Mouse (Mus musculus) neural tube, embryonic 15.5 days (tissue): ENCODE data around the gene Lrp1. TPM values are rescaled to one million over a fixed set of nuclear protein-coding genes. Genes with fewer than 3 reads are reported as not detected.

Experiments
- ATAC-seq: fragments of 200-750 bp; cut with Nextera tagmentation; 2 replicates; pipeline ENCODE4 v1.8.0; 2017; ENCODE audit warnings: mild to moderate bottlenecking, moderate TSS enrichment, moderate library complexity; ENCODE audit not compliant: low FRiP score
- H3K27ac ChIP-seq: fragments of 300-500 bp; sonication (generic); replicated peaks from 2 replicates; pipeline ENCODE4 v1.5.1; 2015; ENCODE audit warnings: mild to moderate bottlenecking, inconsistent platforms
- H3K27me3 ChIP-seq: fragments of 300-500 bp; sonication (generic); replicated peaks from 2 replicates; pipeline ENCODE4 v1.6.1; 2015; ENCODE audit warnings: inconsistent platforms
- H3K36me3 ChIP-seq: fragments of 300-500 bp; sonication (generic); 2 replicates; pipeline ENCODE4 v1.6.1; 2015; ENCODE audit warnings: inconsistent platforms
- H3K4me1 ChIP-seq: fragments of 300-500 bp; sonication (generic); 2 replicates; pipeline ENCODE4 v1.6.1; 2015; ENCODE audit warnings: inconsistent platforms
- H3K4me2 ChIP-seq: fragments of 300-500 bp; sonication (generic); 2 replicates; pipeline ENCODE4 v1.6.1; 2015; ENCODE audit warnings: inconsistent platforms, mild to moderate bottlenecking, moderate library complexity
- H3K4me3 ChIP-seq: fragments of 300-500 bp; sonication (generic); replicated peaks from 2 replicates; pipeline ENCODE4 v1.5.1; 2015; ENCODE audit warnings: mild to moderate bottlenecking, inconsistent platforms
- H3K9ac ChIP-seq: fragments of 300-500 bp; sonication (generic); replicated peaks from 2 replicates; pipeline ENCODE4 v1.6.1; 2015; ENCODE audit warnings: mild to moderate bottlenecking, inconsistent platforms
- H3K9me3 ChIP-seq: fragments of 300-500 bp; sonication (generic); replicated peaks from 2 replicates; pipeline ENCODE4 v1.6.1; 2016; ENCODE audit warnings: inconsistent platforms
- WGBS: fragments of 180-500 bp; shearing (Covaris S2); methylation state at CpG from one replicate; pipeline ENCODE4 v1.1.7; 2015; ENCODE audit warnings: mixed read lengths; 5-methylcytosine and 5-hydroxymethylcytosine counted together
- polyA plus RNA-seq: library from polyadenylated mRNA; unstranded; fragments of >200 nt; fragmentation: Nextera tagmentation; extraction: Ambion mirVana; gene quantifications from 2 replicates; pipeline ENCODE4 v1.2.1, GENCODE M21; 2015

Gene Lrp1
- polyA plus RNA-seq, 1 experiment from 2014 or later, result 108 TPM

DNA sequence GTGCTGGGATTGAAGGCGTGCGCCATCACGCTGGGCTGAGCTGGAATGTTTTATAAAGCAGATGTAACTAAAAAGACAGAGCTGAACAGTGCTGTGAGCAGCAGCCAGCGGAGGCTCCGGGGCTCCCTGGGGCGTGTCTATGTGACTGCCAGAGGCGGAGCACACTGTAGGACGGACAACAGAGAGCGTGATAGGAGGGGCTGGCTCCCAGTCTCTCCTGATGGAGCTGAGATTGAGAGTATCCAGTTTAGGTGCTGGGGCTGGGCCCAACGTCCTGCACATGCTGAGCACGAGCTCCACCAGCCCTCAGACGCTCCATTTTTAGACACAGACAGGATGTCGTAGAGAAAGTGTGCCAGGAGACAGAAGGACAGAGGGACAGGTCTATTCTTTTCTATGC is 56.6 kb downstream of the Lrp1 start:
- Histone ChIP-seq H3K4me2 (no peak overlapping the region), H3K9ac (no peak overlapping the region), H3K27ac (no peak overlapping the region), H3K27me3 (no peaks in the 10 kb centered on the region), H3K9me3 (no peaks in the 10 kb centered on the region), H3K36me3 (peaks cover 87% of the 10 kb centered on the region), H3K4me3 (no peak overlapping the region), H3K4me1 (no peaks in the 10 kb centered on the region)
- WGBS, result 51% methylated on average over 13 of the region's 13 CpGs
- ATAC-seq, result no peak

DNA sequence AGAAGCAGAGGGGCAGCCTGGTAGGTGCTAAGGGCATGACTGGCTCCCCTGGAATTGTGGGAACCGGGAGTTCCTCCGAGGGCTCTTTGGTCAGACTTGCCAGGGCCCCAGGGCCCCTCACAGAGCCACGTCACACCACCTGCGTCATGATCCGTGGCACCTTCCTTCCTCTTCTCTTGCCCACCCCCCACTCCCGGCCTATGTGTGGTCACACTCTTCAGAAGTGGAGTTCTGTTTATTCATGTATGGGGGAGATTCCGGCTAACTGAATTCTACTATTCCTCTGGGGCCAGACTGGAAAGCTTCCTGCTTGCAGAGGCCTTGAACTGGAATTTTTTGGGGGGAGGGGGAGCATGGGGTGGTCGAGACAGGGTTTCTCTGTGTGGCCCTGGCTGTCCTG is 57.1 kb downstream of the Lrp1 start:
- Histone ChIP-seq H3K9me3 (no peaks in the 10 kb centered on the region), H3K36me3 (peaks cover 87% of the 10 kb centered on the region), H3K27ac (no peak overlapping the region), H3K9ac (no peak overlapping the region), H3K4me1 (no peaks in the 10 kb centered on the region), H3K4me2 (no peak overlapping the region), H3K4me3 (no peak overlapping the region), H3K27me3 (no peaks in the 10 kb centered on the region)
- ATAC-seq, result no peak
- 85% methylated on average over 8 of the region's 8 CpGs for WGBS

DNA sequence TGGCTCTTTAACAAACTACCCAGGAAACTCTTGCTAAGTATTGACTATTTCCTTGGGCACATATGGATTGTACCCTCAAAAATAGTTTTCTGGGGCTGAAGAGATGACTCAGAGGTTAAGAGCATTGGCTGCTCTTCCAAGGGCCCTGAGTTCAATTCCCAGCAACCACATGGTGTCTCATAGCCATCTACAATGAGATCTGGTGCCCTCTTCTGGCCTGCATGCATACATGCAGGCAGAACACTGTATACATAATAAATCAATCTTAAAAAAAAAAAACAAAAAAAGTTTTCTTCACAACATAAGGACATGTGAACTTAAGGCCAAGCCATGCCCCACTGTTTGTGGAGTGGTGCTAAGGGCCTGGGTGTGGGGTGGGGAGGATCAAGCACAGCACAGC is 59.8 kb downstream of the Lrp1 start:
- Histone ChIP-seq H3K36me3 (peaks cover 90% of the 10 kb centered on the region), H3K4me3 (no peak overlapping the region), H3K4me1 (no peaks in the 10 kb centered on the region), H3K27me3 (no peaks in the 10 kb centered on the region), H3K27ac (no peak overlapping the region), H3K4me2 (no peak overlapping the region), H3K9me3 (no peaks in the 10 kb centered on the region), H3K9ac (no peak overlapping the region)
- no peak for ATAC-seq

DNA sequence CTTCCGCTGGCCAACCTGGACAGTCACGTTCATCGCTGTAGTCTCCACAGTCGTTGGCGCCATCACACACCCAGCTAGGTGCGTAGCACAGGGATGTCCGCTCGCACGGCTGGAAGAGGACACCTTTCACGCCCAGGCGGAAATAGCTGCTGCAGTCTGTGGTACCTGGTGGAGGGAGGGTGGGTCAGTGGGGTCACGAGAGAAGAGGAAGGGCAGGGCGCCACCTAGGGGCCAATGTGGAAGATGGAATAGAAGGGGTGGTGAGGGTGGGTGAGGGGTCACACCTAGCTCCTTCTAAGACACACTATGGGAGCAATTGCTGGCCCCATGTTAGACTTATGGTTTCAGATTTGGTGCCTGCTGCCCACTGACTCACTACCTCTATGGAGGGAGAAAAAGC is 63.6 kb downstream of the Lrp1 start:
- no peak overlapping the region for H3K27ac ChIP-seq
- H3K9me3 ChIP-seq, result no peaks in the 10 kb centered on the region
- WGBS, result 90% methylated on average over 13 of the region's 13 CpGs
- H3K36me3 ChIP-seq, result peaks cover 98% of the 10 kb centered on the region
- no peaks in the 10 kb centered on the region for H3K27me3 ChIP-seq
- H3K9ac ChIP-seq, result no peak overlapping the region
- no peak overlapping the region for H3K4me3 ChIP-seq
- no peaks in the 10 kb centered on the region for H3K4me1 ChIP-seq
- no peak for ATAC-seq
- H3K4me2 ChIP-seq, result no peak overlapping the region

DNA sequence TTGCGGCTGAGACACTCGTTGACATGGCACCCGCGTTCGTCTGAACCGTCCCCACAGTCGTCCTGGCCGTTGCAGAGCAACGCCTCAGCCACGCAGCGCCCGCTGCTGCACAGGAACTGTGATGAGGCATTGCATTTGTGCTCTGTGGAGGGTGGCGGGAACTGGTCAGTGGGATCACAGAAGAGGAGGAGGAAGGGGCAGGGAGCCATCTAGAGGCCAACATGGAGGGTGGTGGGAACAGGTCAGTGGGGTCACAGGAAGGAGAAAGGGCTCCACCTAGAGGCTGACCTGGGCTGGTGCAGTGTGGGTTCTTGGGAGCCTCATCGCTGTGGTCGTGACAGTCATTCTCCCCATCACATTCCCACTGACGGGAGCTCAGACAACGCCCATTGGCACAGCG is 65.2 kb downstream of the Lrp1 start:
- no peak overlapping the region for H3K9ac ChIP-seq
- H3K36me3 ChIP-seq, result peaks cover 98% of the 10 kb centered on the region
- no peaks in the 10 kb centered on the region for H3K9me3 ChIP-seq
- no peaks in the 10 kb centered on the region for H3K4me1 ChIP-seq
- no peak overlapping the region for H3K4me2 ChIP-seq
- H3K27me3 ChIP-seq, result no peaks in the 10 kb centered on the region
- H3K27ac ChIP-seq, result no peak overlapping the region
- H3K4me3 ChIP-seq, result no peak overlapping the region
- 0 out of 2 replicates have a peak, but pooled peaks have one; percentile 11 for ATAC-seq
- WGBS, result 59% methylated on average over 18 of the region's 18 CpGs

DNA sequence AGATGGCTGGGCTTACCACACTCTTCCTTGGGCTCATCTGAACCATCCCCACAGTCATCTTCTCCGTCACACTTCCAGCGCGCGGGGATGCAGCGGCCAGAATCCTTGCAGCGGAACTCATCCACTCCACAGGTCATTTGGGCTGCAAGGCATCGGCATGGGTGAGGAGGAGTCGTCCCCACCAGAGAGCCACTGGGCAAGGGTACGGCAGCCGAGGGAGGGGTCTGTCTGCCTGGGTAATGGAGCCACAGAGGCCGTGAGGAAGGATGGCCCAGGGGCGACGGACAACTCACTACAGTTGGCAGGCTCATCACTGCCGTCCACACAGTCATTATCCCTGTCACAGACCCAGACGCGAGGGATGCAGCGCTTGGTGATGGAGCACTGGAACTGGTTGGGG is 71.1 kb downstream of the Lrp1 start:
- no peak overlapping the region for H3K27ac ChIP-seq
- WGBS, result 83% methylated on average over 17 of the region's 17 CpGs
- H3K4me1 ChIP-seq, result no peaks in the 10 kb centered on the region
- ATAC-seq, result no peak
- no peaks in the 10 kb centered on the region for H3K27me3 ChIP-seq
- H3K9me3 ChIP-seq, result no peaks in the 10 kb centered on the region
- H3K36me3 ChIP-seq, result peaks cover 100% of the 10 kb centered on the region
- no peak overlapping the region for H3K4me2 ChIP-seq
- H3K4me3 ChIP-seq, result no peak overlapping the region
- H3K9ac ChIP-seq, result no peak overlapping the region

DNA sequence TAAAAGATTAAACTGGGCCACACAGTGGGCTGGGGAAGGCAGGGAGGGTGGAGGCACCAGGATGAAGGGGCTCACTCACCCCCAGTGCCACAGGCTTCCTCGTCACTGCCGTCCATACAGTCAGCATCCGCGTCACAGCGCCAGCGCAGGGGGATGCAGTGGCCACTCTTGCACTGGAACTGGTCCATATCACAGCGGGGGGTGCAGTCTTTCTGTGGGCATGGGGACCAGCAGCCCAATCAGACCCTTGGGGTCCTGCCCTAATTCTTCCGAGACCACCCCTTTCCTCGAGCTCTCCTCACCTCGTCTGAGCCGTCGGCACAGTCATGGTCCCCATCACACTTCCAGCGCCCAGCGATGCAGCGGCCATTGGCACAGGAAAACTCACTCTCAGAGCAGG is 72.7 kb downstream of the Lrp1 start:
- no peak for ATAC-seq
- H3K4me1 ChIP-seq, result no peaks in the 10 kb centered on the region
- 0 out of 2 replicates have a peak overlapping the region, but pooled peaks have one; percentile 3 for H3K27ac ChIP-seq
- H3K36me3 ChIP-seq, result peaks cover 100% of the 10 kb centered on the region
- 91% methylated on average over 15 of the region's 15 CpGs for WGBS
- no peak overlapping the region for H3K9ac ChIP-seq
- no peak overlapping the region for H3K4me3 ChIP-seq
- no peak overlapping the region for H3K4me2 ChIP-seq
- H3K9me3 ChIP-seq, result no peaks in the 10 kb centered on the region
- no peaks in the 10 kb centered on the region for H3K27me3 ChIP-seq

DNA sequence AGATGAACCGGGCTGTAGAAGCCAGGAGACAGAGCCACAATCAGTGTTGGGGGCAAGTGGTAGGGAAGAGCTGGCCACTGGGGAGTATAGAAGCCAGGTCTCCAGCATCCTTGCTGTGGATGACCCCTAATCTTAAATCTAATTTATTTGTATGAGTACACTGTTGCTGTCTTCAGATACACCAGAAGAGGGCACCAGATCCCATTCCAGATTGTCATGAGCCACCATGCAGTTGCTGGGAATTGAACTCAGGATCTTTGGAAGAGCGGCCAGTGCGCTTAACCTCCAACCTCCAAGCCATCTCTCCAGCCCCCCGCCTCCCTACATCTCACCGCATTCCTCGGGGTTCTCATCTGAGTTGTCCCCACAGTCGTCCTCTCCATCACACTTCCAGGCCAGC is 74.4 kb downstream of the Lrp1 start:
- H3K4me2 ChIP-seq, result no peak overlapping the region
- H3K27me3 ChIP-seq, result no peaks in the 10 kb centered on the region
- WGBS, result 92% methylated on average over 7 of the region's 7 CpGs
- peaks cover 100% of the 10 kb centered on the region for H3K36me3 ChIP-seq
- 0 out of 2 replicates have a peak, but pooled peaks cover 3% of the 10 kb centered on the region for H3K4me1 ChIP-seq
- H3K9ac ChIP-seq, result no peak overlapping the region
- H3K9me3 ChIP-seq, result no peaks in the 10 kb centered on the region
- H3K4me3 ChIP-seq, result no peak overlapping the region
- H3K27ac ChIP-seq, result no peak overlapping the region
- ATAC-seq, result no peak

DNA sequence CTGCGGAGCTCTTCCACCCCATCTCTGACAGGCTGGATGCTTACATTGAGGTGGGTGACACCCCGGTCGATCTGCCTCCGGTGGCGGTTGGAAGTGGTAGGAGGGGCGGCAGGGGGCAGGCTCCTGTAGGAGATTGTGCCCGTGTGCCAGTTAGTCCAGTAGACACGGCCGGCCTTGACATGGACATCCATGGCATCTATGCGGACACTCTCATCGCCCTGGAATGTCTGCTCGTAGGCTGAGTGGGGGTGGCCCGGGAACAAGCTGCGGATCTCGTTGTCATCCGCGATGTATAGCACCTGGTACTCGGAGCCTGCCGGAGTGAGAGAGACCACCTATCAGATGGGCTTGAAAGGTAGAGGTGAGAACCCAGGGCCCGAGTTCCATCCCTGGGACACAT is 76.6 kb downstream of the Lrp1 start:
- WGBS, result 97% methylated on average over 20 of the region's 20 CpGs

DNA sequence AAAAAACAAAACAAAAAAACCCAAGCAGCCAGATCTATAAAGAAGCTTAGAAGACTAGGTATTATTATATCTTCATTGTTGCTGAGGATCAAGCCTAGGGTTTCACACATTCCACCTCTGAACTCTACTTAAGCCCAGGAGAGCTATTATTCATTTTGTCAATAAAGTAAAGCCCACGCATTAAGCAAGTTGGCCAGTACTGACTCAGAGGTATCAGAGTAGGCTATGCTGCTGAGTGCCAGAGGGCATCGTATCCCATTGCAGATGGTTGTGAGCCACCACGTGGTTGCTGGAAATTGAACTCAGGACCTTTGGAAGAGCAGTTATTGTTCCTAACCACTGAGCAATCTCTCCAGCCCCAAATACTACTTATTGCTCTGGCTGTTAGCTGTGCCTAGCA is 77.0 kb downstream of the Lrp1 start:
- H3K4me3 ChIP-seq, result no peak overlapping the region
- no peak overlapping the region for H3K4me2 ChIP-seq
- peaks cover 99% of the 10 kb centered on the region for H3K36me3 ChIP-seq
- WGBS, result 71% methylated on average over 3 of the region's 3 CpGs
- no peaks in the 10 kb centered on the region for H3K27me3 ChIP-seq
- H3K27ac ChIP-seq, result no peak overlapping the region
- ATAC-seq, result no peak
- H3K9me3 ChIP-seq, result no peaks in the 10 kb centered on the region
- 0 out of 2 replicates have a peak, but pooled peaks cover 3% of the 10 kb centered on the region for H3K4me1 ChIP-seq
- H3K9ac ChIP-seq, result no peak overlapping the region

More for the DNA sequence above, 76.6 kb downstream of the Lrp1 start:
- Histone ChIP-seq H3K4me2 (no peak overlapping the region), H3K36me3 (peaks cover 99% of the 10 kb centered on the region), H3K4me3 (no peak overlapping the region), H3K4me1 (0 out of 2 replicates have a peak, but pooled peaks cover 3% of the 10 kb centered on the region), H3K9me3 (no peaks in the 10 kb centered on the region), H3K9ac (no peak overlapping the region), H3K27me3 (no peaks in the 10 kb centered on the region), H3K27ac (no peak overlapping the region)
- no peak for ATAC-seq

DNA sequence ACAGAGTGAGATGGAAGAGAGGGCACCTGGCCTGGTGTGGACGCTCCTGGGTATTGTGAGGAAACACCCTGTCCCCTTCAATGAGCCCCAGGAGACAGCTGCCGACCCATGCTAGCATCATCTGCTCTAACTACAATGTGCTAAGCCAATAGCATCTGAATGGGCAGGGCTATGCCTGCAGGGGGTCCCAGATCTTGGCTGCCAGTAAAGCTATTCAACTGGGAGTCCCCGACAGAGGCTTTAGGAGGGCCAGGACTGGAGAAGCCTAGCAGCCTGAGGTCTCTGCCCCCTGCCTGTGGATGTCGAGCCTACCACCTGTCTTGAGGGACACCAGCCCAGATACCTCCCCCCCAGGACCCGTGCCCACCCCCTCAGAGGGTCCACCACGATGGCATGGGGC is 78.2 kb downstream of the Lrp1 start:
- peaks cover 4% of the 10 kb centered on the region for H3K4me1 ChIP-seq
- no peak for ATAC-seq
- peaks cover 93% of the 10 kb centered on the region for H3K36me3 ChIP-seq
- no peaks in the 10 kb centered on the region for H3K27me3 ChIP-seq
- H3K4me2 ChIP-seq, result no peak overlapping the region
- H3K9me3 ChIP-seq, result no peaks in the 10 kb centered on the region
- H3K9ac ChIP-seq, result no peak overlapping the region
- H3K4me3 ChIP-seq, result no peak overlapping the region
- 26% methylated on average over 6 of the region's 6 CpGs for WGBS
- H3K27ac ChIP-seq, result peak overlapping the region; percentile 48

DNA sequence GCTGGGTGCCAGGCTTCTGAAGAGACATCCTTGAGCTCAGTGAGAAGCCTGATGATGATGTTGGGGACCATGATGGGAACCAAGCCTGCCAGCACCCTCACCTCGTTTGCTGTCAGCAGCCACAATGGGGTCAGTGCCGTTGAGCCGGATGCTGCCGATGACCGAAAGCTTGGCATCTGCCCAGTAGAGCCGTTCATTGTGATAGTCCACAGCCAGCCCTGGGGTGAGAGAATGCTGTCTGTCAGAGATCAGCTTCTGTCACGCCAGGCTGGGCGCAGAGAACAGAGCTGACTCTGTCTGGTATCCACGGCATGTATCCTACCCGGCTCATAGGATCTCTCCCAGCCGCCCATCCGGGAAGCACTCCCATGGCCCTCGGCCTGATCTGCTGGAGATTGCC is 78.9 kb downstream of the Lrp1 start:
- Histone ChIP-seq H3K27ac (peak overlapping the region; percentile 48; the same call in 1 of the 2 replicates), H3K36me3 (peaks cover 87% of the 10 kb centered on the region), H3K4me2 (no peak overlapping the region), H3K27me3 (no peaks in the 10 kb centered on the region), H3K9ac (no peak overlapping the region), H3K9me3 (no peaks in the 10 kb centered on the region), H3K4me1 (peaks cover 9% of the 10 kb centered on the region), H3K4me3 (no peak overlapping the region)
- 61% methylated on average over 13 of the region's 13 CpGs for WGBS
- ATAC-seq, result no peak; the same call in 1 of the 2 replicates

DNA sequence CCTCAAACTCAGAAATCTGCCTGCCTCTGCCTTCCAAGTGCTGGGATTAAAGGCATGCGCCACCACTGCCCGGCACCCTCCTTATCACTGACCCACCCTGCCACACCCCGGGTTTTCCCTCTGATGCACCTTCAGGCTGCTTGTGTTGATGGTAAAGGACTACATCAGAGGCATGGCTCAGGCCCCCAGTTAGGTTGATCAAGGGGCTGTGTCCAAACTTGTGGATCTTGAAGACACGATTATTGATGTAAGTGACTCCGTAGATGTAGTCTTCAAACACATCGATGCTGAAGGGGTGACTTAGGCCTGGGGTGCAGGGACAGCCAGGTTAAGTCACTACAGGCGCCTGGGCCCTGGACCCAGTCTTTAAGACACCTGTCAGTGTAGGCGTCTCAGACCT is 79.4 kb downstream of the Lrp1 start:
- H3K27ac ChIP-seq, result no peak overlapping the region
- H3K4me3 ChIP-seq, result no peak overlapping the region
- H3K9ac ChIP-seq, result no peak overlapping the region
- H3K4me1 ChIP-seq, result peaks cover 15% of the 10 kb centered on the region
- 97% methylated on average over 8 of the region's 8 CpGs for WGBS
- no peaks in the 10 kb centered on the region for H3K9me3 ChIP-seq
- peaks cover 81% of the 10 kb centered on the region for H3K36me3 ChIP-seq
- no peaks in the 10 kb centered on the region for H3K27me3 ChIP-seq
- H3K4me2 ChIP-seq, result no peak overlapping the region
- no peak for ATAC-seq
